Mouse (Mus musculus) telencephalon, adult 2 months (tissue): ENCODE measurements at regions not wholly inside any gene's neighbourhood (a gene's known extent, or its start where the extent isn't known, plus 50 kb on each side); places are given as distances from the start of the nearest gene placed in this dataset.

Experiments
- DNase-seq: peaks from one replicate; pipeline ENCODE4 v3.0.0-alpha.2; 2011; ENCODE audit warnings: low read depth, low spot score

- DNase-seq, result no peak
These were observed 323.5 kb downstream of the Ppp3ca start for GRCm38 (mm10) chr3:136993473-136993872.

GRCm38 (mm10) chr3:136994361-136995083, 324.6 kb downstream of the Ppp3ca start:
- no peak for DNase-seq

DNA sequence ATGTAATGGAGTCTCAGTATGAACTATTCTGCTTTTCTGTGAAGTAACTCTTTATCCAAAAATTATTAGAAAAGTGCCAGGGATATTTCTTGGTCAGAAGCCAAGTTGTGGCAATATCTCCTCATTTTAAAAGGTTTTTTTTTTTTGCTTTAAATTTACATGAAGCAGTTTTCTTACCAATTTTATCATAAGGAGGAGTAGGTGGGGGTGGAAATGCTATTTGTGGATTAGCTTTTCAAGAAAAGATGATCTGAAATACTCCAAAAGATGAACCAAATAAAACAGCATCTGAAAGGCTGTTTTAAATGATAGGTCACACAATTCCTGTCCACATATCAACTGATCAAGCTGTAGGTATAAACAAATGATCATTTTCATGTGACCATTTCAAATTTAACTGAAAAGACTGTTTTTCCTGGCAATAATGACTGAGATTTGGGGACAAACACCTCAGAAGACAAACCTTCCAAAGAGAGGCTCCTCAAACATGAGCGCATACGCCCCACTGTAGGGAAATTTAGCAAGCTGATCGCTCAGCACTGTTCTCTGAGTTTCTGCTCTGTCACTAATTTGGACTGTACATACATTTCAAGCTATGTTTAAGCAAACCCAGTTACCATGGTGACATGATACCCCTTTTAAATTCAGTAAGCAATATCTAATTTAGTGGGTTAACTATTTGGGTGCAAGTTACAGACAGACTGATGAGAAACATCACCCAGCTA, 325.8 kb downstream of the Ppp3ca start:
- no peak for DNase-seq

- DNase-seq, result no peak
These were observed 326.5 kb downstream of the Ppp3ca start for GRCm38 (mm10) chr3:136996381-136996895.

GRCm38 (mm10) chr3:137011551-137011950, 329.3 kb upstream of the Emcn start:
- no peak for DNase-seq

- DNase-seq, result no peak
These were observed 326.2 kb upstream of the Emcn start for GRCm38 (mm10) chr3:137014686-137015085.

- DNase-seq, result no peak
These were observed 325.7 kb upstream of the Emcn start for GRCm38 (mm10) chr3:137015199-137015598.

DNA sequence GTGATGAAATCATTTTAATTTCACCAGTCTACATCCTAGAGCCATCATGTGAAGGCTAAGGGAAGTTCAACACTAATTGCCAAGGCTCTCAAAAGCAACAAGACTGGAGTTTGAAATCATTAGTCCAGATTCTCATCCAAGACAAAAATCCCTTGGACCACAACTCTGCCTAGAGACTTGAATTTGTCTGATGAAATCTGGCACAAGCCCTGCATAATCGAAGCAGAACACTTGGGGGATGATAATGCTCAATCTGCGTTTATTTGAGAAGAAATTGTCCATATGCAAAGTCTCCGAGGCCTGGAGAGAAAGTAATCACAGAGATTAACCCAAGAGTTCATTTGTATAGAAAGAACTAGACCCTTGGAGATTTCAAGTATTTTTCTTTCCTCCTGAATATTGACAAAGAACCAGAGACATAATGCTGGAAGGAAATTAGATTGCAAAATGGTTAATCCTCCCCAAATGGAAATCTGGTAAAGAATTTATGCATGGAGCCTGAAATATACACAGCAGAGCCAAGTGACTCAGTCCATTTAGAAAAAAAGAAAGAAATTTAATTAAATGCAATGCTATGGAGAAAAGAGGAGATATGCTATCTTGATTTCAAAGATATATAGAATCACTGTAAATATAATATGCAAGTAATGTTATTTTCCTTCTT, 320.8 kb upstream of the Emcn start:
- DNase-seq, result no peak

- DNase-seq, result no peak
These were observed 311.3 kb upstream of the Emcn start for GRCm38 (mm10) chr3:137029546-137029945.

- no peak for DNase-seq
These were observed 308.1 kb upstream of the Emcn start for GRCm38 (mm10) chr3:137032802-137033201.

DNA sequence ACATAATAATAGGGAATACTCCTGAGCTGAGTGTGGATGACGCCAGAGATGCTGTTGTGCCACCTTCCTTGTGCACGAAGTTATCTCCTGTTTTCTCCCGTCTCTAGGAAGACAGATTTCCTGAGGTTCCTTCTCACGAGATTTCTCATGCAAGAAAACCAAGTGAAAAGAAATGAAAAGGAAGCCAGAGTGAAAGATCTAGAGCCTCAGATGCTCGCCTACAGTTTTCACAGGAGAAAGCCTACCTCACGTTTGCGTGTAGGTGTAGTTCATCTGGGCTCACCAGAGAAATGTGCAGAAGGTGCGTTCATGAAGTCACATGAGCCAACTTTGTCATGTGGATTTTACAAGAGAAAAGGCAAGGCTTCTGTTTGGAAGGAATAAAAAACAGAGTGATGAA, 301.2 kb upstream of the Emcn start:
- DNase-seq, result peak; percentile 54

- DNase-seq, result no peak
These were observed 284.2 kb upstream of the Emcn start for GRCm38 (mm10) chr3:137056544-137057224.

DNA sequence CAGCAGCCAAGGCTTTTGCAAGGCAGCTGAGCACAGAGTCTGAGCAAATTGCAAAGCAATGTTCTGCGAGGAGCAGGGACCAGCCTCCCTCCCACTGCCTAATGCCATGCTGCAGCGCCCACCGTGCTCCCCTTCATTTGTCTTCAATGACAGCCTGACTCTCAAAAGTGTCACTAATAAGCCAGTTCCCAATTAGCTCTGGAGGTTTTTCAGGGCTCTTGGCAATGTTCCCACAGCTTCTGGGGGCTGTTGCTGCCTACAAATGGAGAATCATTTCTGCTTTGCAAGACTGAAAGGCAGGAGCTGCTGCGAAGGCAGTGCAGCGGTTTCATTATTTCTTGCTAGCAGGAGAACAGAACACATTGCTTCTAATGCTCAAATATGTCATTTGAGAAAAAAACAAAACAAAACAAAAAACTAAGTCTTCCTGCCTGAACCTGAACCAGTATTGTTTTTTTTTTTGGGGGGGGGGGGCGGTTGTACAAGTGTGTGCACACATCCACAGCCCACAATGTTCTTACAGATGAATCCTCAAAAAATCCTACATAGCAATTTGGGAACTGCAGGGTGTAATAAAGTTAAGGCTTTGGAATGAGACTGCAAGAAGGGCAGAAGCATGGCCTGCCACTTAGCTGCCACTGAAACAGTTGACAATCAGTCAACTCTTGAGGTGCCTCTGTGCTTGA, 283.5 kb upstream of the Emcn start:
- DNase-seq, result peak; percentile 92

DNA sequence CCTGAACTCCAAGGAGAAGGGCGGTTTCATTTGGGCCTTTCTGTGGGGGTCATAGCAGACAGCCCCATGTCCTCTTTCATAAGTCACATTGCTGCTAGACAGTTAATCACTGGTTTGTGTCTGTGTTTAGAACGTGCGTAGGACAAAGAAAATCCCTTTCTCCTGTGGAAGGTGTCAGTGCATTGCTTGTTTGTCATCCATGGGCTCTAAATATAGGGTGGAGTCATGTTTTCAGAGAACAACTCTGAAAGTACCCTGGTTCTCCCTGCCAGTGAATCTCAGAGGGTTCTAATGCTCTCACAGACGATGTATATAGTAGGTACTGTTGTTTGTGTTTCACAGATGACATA, 283.0 kb upstream of the Emcn start:
- DNase-seq, result no peak

- DNase-seq, result peak; percentile 68
These were observed 278.8 kb upstream of the Emcn start for GRCm38 (mm10) chr3:137062067-137062466.

- no peak for DNase-seq
These were observed 273.5 kb upstream of the Emcn start for GRCm38 (mm10) chr3:137067336-137067735.

GRCm38 (mm10) chr3:137069334-137069733, 271.5 kb upstream of the Emcn start:
- peak; percentile 60 for DNase-seq

GRCm38 (mm10) chr3:137077718-137078599, 262.9 kb upstream of the Emcn start:
- no peak for DNase-seq

DNA sequence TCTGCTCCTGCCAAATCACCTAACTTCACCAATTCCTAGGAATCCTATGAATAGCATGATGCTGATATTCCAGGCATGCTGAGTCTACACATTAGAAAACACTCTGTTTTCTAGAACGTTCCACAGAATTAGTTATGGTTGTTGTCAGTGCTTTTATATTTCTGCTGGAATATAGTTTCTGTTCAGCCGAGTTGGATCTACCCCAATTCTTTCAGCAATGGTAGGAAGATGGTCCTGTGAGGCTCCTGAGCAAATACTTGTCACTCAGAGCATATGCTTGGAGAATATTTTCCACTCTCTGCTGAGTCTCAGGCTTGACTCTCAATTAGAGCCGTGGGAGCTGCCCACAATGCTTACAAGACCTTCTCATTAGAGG, 262.3 kb upstream of the Emcn start:
- no peak for DNase-seq

- DNase-seq, result peak; percentile 48
These were observed 254.0 kb upstream of the Emcn start for GRCm38 (mm10) chr3:137086896-137087295.
